Mouse (Mus musculus) spleen, postnatal 4 days (tissue): ENCODE results near the gene Cdh23.
A peak's percentile ranks its signal among the peaks of the same experiment; 100 is the strongest.

Experiments used
- DNase-seq, 2 experiments: peaks; one replicate each; pipeline ENCODE4 v3.0.0; 2022; ENCODE audit warnings: low spot score in 2 of 2

The Cdh23 gene

GRCm38 (mm10) chr10:60344111-60344510, 352.2 kb downstream of the Cdh23 start:
- DNase-seq: peak in 1 of 2 experiments; percentile 47

- DNase-seq: no peak
Measured at GRCm38 (mm10) chr10:60341528-60341927, 354.8 kb downstream of the Cdh23 start.

- DNase-seq: no peak
Measured at GRCm38 (mm10) chr10:60335021-60335420, 361.3 kb downstream of the Cdh23 start.

- no peak for DNase-seq
Measured at GRCm38 (mm10) chr10:60334583-60334982, 361.7 kb downstream of the Cdh23 start.

- DNase-seq: no peak
Measured at GRCm38 (mm10) chr10:60328963-60329650, 367.2 kb downstream of the Cdh23 start.

GRCm38 (mm10) chr10:60316166-60316565, 380.1 kb downstream of the Cdh23 start:
- no peak for DNase-seq

- no peak for DNase-seq
Measured at GRCm38 (mm10) chr10:60313606-60314005, 382.7 kb downstream of the Cdh23 start.

GRCm38 (mm10) chr10:60310629-60311028, 385.7 kb downstream of the Cdh23 start:
- no peak for DNase-seq

- peak; percentile 72 to 86 for DNase-seq
Measured at GRCm38 (mm10) chr10:60304854-60305628, 391.2 kb downstream of the Cdh23 start.

- no peak for DNase-seq
Measured at GRCm38 (mm10) chr10:60303419-60303818, 392.9 kb downstream of the Cdh23 start.

- DNase-seq: no peak
Measured at GRCm38 (mm10) chr10:60299636-60300035, 396.7 kb downstream of the Cdh23 start.

GRCm38 (mm10) chr10:60296027-60296426, 400.3 kb downstream of the Cdh23 start:
- DNase-seq: no peak

GRCm38 (mm10) chr10:60295356-60295755, 400.9 kb downstream of the Cdh23 start:
- no peak for DNase-seq

- DNase-seq: no peak
Measured at GRCm38 (mm10) chr10:60294621-60295020, 401.7 kb downstream of the Cdh23 start.

GRCm38 (mm10) chr10:60292209-60292608, 404.1 kb downstream of the Cdh23 start:
- DNase-seq: no peak

GRCm38 (mm10) chr10:60290739-60291110, 405.6 kb downstream of the Cdh23 start:
- no peak for DNase-seq

- DNase-seq: peak in 1 of 2 experiments; percentile 62
Measured at GRCm38 (mm10) chr10:60290026-60290738, 406.1 kb downstream of the Cdh23 start.

GRCm38 (mm10) chr10:60289216-60289615, 407.1 kb downstream of the Cdh23 start:
- peak in 1 of 2 experiments; percentile 53 for DNase-seq

- no peak for DNase-seq
Measured at GRCm38 (mm10) chr10:60287726-60288125, 408.6 kb downstream of the Cdh23 start.

- no peak for DNase-seq
Measured at GRCm38 (mm10) chr10:60287161-60287560, 409.1 kb downstream of the Cdh23 start.

- DNase-seq: no peak
Measured at GRCm38 (mm10) chr10:60286546-60286945, 409.7 kb downstream of the Cdh23 start.

GRCm38 (mm10) chr10:60285676-60286372, 410.5 kb downstream of the Cdh23 start:
- DNase-seq: no peak
